Mouse (Mus musculus) fat pad, adult 2 months (tissue): ENCODE measurements at regions not wholly inside any gene's neighbourhood (a gene's known extent, or its start where the extent isn't known, plus 50 kb on each side); places are given as distances from the start of the nearest gene placed in this dataset.
A peak's percentile ranks its signal among the peaks of the same experiment; 100 is the strongest.
"Not testable (repeated sequence)": the region's sequence is repeated elsewhere in the genome, so short reads cannot be mapped to it uniquely, and the experiment has no call there.

Experiments
- DNase-seq: peaks from one replicate; pipeline ENCODE4 v3.0.0-alpha.2; 2011; ENCODE audit warnings: low read depth, low spot score; ENCODE audit errors: extremely low read depth

DNA sequence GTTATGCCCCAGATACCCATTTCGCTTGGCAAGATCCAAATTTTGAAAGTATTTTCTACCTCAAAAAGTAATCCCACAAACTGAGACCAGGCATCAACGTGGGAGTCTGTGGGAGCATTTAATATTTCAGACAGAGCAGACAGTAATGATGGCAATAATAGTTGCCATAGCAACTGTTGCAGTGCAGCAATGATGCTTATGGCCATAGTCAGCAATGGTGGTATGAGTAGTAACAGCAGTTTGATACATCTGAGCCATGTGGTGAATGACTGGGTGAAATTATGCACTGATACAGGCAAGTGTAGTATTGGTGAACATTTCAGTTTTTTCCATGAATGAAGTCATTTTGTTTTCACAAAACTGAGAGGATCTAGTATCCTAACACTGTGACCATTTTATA lies 600.8 kb upstream of the Igfbp3 start:
- DNase-seq = no peak

GRCm38 (mm10) chr11:7812436-7812835 lies 598.7 kb upstream of the Igfbp3 start:
- no peak for DNase-seq

DNA sequence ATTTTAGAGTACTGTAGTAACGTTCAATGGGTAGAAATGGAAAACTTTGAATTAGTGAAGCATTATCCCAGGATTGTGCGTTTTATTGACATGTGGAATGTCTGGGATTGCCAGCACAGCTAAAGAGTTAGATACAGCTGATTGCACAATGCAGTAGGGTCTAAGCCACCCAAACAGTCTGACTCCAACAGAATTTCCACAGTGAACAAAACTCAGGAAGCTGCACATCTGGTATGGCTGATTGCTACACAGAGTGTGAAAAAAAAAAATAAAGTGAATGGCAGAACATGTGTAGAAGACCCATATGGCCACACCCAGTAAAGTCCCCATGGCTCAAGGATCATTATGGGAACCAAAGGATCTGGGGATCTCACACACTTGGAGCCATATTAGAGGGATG lies 596.0 kb upstream of the Igfbp3 start:
- DNase-seq = no peak

DNA sequence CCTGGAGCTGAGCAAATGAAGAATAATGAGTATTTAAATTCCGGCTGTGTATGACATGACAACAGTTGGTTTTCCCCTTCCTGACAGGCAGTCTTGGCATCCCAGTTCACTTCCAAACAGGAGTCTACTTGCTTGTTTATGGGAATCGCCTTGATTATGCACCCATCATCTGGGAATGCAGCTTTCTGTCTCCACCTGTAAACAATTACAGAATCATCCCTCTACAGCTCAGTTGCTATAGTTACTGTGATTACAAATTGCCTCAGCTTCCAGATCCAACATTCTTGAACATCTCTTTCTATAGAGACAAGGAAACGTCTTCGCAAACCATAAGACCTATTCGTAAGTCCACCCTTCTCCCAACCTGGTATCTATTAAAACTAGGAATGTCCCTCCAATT lies 582.6 kb upstream of the Igfbp3 start:
- no peak for DNase-seq

- DNase-seq = no peak
Observed at GRCm38 (mm10) chr11:7794206-7794605, 580.5 kb upstream of the Igfbp3 start.

DNA sequence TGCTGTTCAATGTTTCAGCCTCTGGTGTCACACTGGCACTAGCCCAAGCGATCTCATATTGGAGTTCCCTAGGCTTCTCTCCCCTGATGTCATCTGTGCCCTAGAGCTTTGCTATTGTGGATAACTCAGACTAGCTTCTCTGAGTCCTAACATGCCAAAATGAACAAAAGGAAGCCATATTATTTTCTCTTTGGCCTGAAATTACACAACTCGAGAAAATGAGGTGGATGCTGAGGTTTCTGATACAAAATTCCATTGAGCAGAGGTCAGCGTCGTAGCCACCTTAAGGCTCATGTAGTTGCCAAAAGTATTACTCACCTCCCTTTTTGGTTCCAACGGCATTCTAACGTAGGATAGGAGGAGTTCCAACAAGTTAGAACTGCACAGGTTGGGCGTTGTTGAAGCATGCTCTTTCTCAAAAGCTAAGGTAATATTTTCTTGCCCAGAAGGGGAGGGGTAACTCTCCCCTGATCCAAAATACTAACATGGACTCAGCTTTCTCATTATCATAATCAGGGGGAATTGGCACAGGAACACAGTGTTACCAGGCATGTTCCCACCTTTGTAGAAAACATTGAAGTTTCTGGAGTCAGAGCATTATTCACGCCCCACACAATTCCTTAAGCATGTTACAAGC lies 566.9 kb upstream of the Igfbp3 start:
- DNase-seq = peak; percentile 45

DNA sequence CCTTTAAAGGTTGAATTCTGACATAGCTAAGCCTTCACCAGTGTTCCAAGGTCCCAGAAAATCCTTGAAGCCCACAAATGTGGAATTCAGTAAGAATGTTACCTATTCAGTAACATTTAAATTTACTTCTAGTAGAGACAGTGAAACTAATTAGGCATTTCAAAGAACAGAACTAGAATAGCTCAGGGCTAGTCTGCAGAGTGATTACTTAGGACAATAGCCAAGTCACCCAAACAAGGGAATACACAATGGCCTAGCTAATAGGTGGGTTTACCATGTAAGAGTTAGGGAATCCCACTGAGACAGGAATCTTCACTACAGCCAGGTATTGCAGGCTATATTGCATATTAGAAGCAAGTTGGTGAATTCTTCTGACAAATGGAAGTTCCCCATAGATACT lies 561.6 kb upstream of the Igfbp3 start:
- DNase-seq = not testable (repeated sequence)

DNA sequence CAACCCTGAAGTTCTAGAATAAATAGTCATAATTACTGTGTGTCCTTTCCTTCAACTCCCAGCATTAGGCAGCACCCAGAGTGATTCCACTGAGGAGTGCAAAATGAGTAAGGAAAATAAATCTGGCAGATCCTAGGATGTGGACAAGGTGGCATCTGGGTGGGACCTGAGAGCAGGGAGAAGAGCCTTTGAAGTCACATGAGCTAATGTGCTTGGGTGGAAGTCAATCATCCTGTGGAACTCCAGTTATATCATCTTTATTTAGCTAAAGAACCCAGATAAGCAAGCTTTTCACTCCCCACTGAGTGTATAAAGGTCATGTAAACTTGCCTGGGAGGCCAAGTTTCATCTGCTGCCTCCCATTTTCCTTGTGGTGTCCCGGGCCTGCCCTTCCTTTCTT lies 551.6 kb upstream of the Igfbp3 start:
- no peak for DNase-seq

DNA sequence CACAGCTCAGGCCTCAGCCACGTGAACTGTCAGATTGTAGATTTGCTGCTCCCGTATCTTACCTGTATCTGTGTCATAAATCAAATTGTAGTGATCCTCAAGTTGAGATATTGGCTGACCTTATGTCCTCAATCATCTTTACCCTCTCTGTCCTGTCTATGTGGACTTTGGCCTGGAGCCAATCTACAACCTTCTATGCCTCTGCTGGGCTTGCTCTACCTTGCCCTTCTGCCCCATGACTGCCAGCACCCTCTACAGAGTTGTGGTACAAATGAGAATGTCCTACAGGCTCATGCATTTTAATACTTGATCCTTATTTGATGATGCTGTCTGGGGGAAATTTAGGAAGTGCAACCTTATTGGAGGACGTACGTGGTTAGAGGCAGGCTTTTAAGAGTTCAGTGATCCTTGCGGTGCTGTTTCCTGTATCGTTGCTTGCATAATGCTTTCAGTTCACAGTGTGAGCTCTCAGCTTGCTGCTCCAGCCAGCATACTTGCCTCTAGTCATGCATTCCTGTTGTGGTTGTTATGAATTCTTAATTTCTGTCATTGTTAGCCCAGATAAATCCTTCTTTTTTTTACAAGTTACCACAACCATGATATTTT lies 545.2 kb upstream of the Igfbp3 start:
- no peak for DNase-seq
